Mouse (Mus musculus): Measurements from ENCODE around the gene Vax1. TPM values are rescaled to one million over a fixed set of nuclear protein-coding genes. Genes with fewer than 3 reads are reported as not detected.

The Vax1 gene
- total RNA-seq, 2 experiments from 2014 or later, result not detected

Other genes with a start within 250 kb of the Vax1 start
- gene Eno4, start 226.6 kb downstream of the Vax1 start, total RNA-seq (2021), result under 1 TPM; 0.30 to 0.42 TPM
- 100 to 1,000 TPM in 1 of 2 experiments, 10 to 100 TPM in 1; 60.3 to 148 TPM for gene Hspa12a, start 226.4 kb downstream of the Vax1 start, total RNA-seq (2021)
- gene Shtn1, start 94.0 kb downstream of the Vax1 start, total RNA-seq (2021), result 10 to 100 TPM; 16.1 to 19.8 TPM
- gene Kcnk18, start 49.2 kb upstream of the Vax1 start, total RNA-seq (2021), result not detected
- 10 to 100 TPM; 11.4 to 20.1 TPM for gene Slc18a2, start 90.8 kb upstream of the Vax1 start, total RNA-seq (2021)
- gene Rps12-ps3, start 152.2 kb upstream of the Vax1 start, total RNA-seq (2021), result 100 to 1,000 TPM; 513 to 677 TPM
- gene Pdzd8, start 175.7 kb upstream of the Vax1 start, total RNA-seq (2021), result 10 to 100 TPM; 28.7 to 32.6 TPM